Mouse (Mus musculus) megakaryocyte, embryonic 14.5 days (primary cell): Measurements from ENCODE around the gene Bod1l.

Experiments
- FLI1 ChIP-seq: IDR thresholded peaks from 2 replicates; pipeline ENCODE4 v1.6.1; 2012; ENCODE audit warnings: low read length, inconsistent platforms, mixed read lengths
- GATA1 ChIP-seq: IDR thresholded peaks from 3 replicates; pipeline ENCODE4 v1.6.1; 2012; ENCODE audit warnings: mixed read lengths, low read length, inconsistent platforms, borderline replicate concordance

- TF ChIP-seq GATA1 (no peak), FLI1 (no peak)
Measured at GRCm38 (mm10) chr5:41768382-41769040, 75.6 kb downstream of the Bod1l start.
